Mouse (Mus musculus): ENCODE data around the gene Gdap1l1. TPM values are rescaled to one million over a fixed set of nuclear protein-coding genes. Genes with fewer than 3 reads are reported as not detected.

Gene Gdap1l1
- polyA plus RNA-seq, 1 experiment from 2014 or later, result 1.1 TPM

GRCm38 (mm10) chr2:163489725-163490291 is 51.5 kb downstream of the Gdap1l1 start:
- H3K4me2 ChIP-seq, result no peak overlapping the region
- H3K4me1 ChIP-seq (ENCODE audit: insufficient read depth), result no peaks in the 10 kb centered on the region
- H3K27me3 ChIP-seq (ENCODE audit: insufficient read depth, low read length), result no peaks in the 10 kb centered on the region
- no peak overlapping the region for H3K4me3 ChIP-seq (ENCODE audit: low read depth, low read length)
- H3K9me3 ChIP-seq (ENCODE audit: low read depth, low read length), result no peaks in the 10 kb centered on the region
- DNase-seq (no peak), ATAC-seq (ENCODE audit: insufficient read depth) (no peak)
- H3K27ac ChIP-seq (ENCODE audit: low read depth), result no peak overlapping the region
- 55% methylated on average over 5 of the region's 5 CpGs for WGBS
- H3K36me3 ChIP-seq (ENCODE audit: insufficient read depth), result no peaks in the 10 kb centered on the region
- no peak for TF ChIP-seq CTCF (IDR thresholded peaks at IDR 0.05; ENCODE audit: low read depth)
- no peak overlapping the region for H3K9ac ChIP-seq

GRCm38 (mm10) chr2:163490656-163491055 is 52.4 kb downstream of the Gdap1l1 start:
- Histone ChIP-seq H3K9me3 (ENCODE audit: low read depth, low read length) (no peaks in the 10 kb centered on the region), H3K4me3 (ENCODE audit: low read depth, low read length) (no peak overlapping the region), H3K9ac (no peak overlapping the region), H3K4me2 (no peak overlapping the region), H3K27me3 (ENCODE audit: insufficient read depth, low read length) (no peaks in the 10 kb centered on the region), H3K36me3 (ENCODE audit: insufficient read depth) (no peaks in the 10 kb centered on the region), H3K27ac (ENCODE audit: low read depth) (no peak overlapping the region), H3K4me1 (ENCODE audit: insufficient read depth) (no peaks in the 10 kb centered on the region)
- ATAC-seq (ENCODE audit: insufficient read depth), result no peak
- 89% methylated on average over 17 of the region's 17 CpGs for WGBS
- TF ChIP-seq CTCF (IDR thresholded peaks at IDR 0.05; ENCODE audit: low read depth), result no peak
- no peak for DNase-seq

GRCm38 (mm10) chr2:163491351-163491750 is 53.1 kb downstream of the Gdap1l1 start:
- H3K36me3 ChIP-seq (ENCODE audit: insufficient read depth), result no peaks in the 10 kb centered on the region

GRCm38 (mm10) chr2:163492018-163492417 is 53.7 kb downstream of the Gdap1l1 start, which contains the start of gene R3hdml:
R3hdml (plus strand) TSS chr2:163492318.
- DNase-seq, result no peak
- Histone ChIP-seq H3K9ac (no peak within 1 kb of the TSS), H3K27me3 (ENCODE audit: insufficient read depth, low read length) (no peaks in the 10 kb centered on the region), H3K4me1 (ENCODE audit: insufficient read depth) (no peaks in the 10 kb centered on the region), H3K36me3 (ENCODE audit: insufficient read depth) (no peaks in the 10 kb centered on the region), H3K27ac (ENCODE audit: low read depth) (no peak within 1 kb of the TSS), H3K9me3 (ENCODE audit: low read depth, low read length) (no peaks in the 10 kb centered on the region), H3K4me3 (ENCODE audit: low read depth, low read length) (no peak within 1 kb of the TSS), H3K4me2 (no peak within 1 kb of the TSS)
- 71% methylated on average over 5 of the region's 5 CpGs for WGBS
- no peak for ATAC-seq (ENCODE audit: insufficient read depth)
- TF ChIP-seq CTCF (IDR thresholded peaks at IDR 0.05; ENCODE audit: low read depth), result no peak

More at GRCm38 (mm10) chr2:163491351-163491750, 53.1 kb downstream of the Gdap1l1 start:
- no peaks in the 10 kb centered on the region for H3K27me3 ChIP-seq (ENCODE audit: insufficient read depth, low read length)
- no peak overlapping the region for H3K27ac ChIP-seq (ENCODE audit: low read depth)
- H3K4me3 ChIP-seq (ENCODE audit: low read depth, low read length), result no peak overlapping the region
- H3K4me2 ChIP-seq, result no peak overlapping the region
- no peaks in the 10 kb centered on the region for H3K4me1 ChIP-seq (ENCODE audit: insufficient read depth)
- no peak overlapping the region for H3K9ac ChIP-seq
- WGBS, result 54% methylated on average over 7 of the region's 7 CpGs
- H3K9me3 ChIP-seq (ENCODE audit: low read depth, low read length), result no peaks in the 10 kb centered on the region
- no peak for ATAC-seq (ENCODE audit: insufficient read depth)
- no peak for TF ChIP-seq CTCF (IDR thresholded peaks at IDR 0.05; ENCODE audit: low read depth)
- no peak for DNase-seq

- H3K9ac ChIP-seq, result no peak overlapping the region
- H3K4me2 ChIP-seq, result no peak overlapping the region
- DNase-seq (no peak), ATAC-seq (ENCODE audit: insufficient read depth) (no peak)
- no peak for TF ChIP-seq CTCF (IDR thresholded peaks at IDR 0.05; ENCODE audit: low read depth)
- no peak overlapping the region for H3K27ac ChIP-seq (ENCODE audit: low read depth)
- H3K27me3 ChIP-seq (ENCODE audit: insufficient read depth, low read length), result no peaks in the 10 kb centered on the region
- no peak overlapping the region for H3K4me3 ChIP-seq (ENCODE audit: low read depth, low read length)
- H3K9me3 ChIP-seq (ENCODE audit: low read depth, low read length), result no peaks in the 10 kb centered on the region
- H3K4me1 ChIP-seq (ENCODE audit: insufficient read depth), result no peaks in the 10 kb centered on the region
- 46% methylated on average over 5 of the region's 5 CpGs for WGBS
- no peaks in the 10 kb centered on the region for H3K36me3 ChIP-seq (ENCODE audit: insufficient read depth)
These were observed 54.8 kb downstream of the Gdap1l1 start for GRCm38 (mm10) chr2:163493031-163493430.

GRCm38 (mm10) chr2:163493976-163494375 is 55.7 kb downstream of the Gdap1l1 start:
- ATAC-seq (ENCODE audit: insufficient read depth) (0 out of 2 replicates have a peak, but pooled peaks have one; percentile 28), DNase-seq (peak; percentile 42)
- Histone ChIP-seq H3K9ac (no peak overlapping the region), H3K36me3 (ENCODE audit: insufficient read depth) (no peaks in the 10 kb centered on the region), H3K4me3 (ENCODE audit: low read depth, low read length) (no peak overlapping the region), H3K9me3 (ENCODE audit: low read depth, low read length) (no peaks in the 10 kb centered on the region), H3K4me1 (ENCODE audit: insufficient read depth) (no peaks in the 10 kb centered on the region), H3K4me2 (no peak overlapping the region), H3K27ac (ENCODE audit: low read depth) (no peak overlapping the region), H3K27me3 (ENCODE audit: insufficient read depth, low read length) (no peaks in the 10 kb centered on the region)
- TF ChIP-seq CTCF (IDR thresholded peaks at IDR 0.05; ENCODE audit: low read depth), result no peak
- 16% methylated on average over 5 of the region's 5 CpGs for WGBS

GRCm38 (mm10) chr2:163494456-163494855 is 56.2 kb downstream of the Gdap1l1 start:
- 29% methylated on average over 6 of the region's 6 CpGs for WGBS
- H3K4me1 ChIP-seq (ENCODE audit: insufficient read depth), result no peaks in the 10 kb centered on the region
- H3K4me3 ChIP-seq (ENCODE audit: low read depth, low read length), result no peak overlapping the region
- no peak overlapping the region for H3K4me2 ChIP-seq
- no peaks in the 10 kb centered on the region for H3K9me3 ChIP-seq (ENCODE audit: low read depth, low read length)
- no peak for TF ChIP-seq CTCF (IDR thresholded peaks at IDR 0.05; ENCODE audit: low read depth)
- no peak for ATAC-seq (ENCODE audit: insufficient read depth)
- no peaks in the 10 kb centered on the region for H3K27me3 ChIP-seq (ENCODE audit: insufficient read depth, low read length)
- H3K36me3 ChIP-seq (ENCODE audit: insufficient read depth), result no peaks in the 10 kb centered on the region
- no peak for DNase-seq
- H3K9ac ChIP-seq, result no peak overlapping the region
- H3K27ac ChIP-seq (ENCODE audit: low read depth), result no peak overlapping the region
